Mouse (Mus musculus): ENCODE measurements around the gene Slc3a1.

DNA sequence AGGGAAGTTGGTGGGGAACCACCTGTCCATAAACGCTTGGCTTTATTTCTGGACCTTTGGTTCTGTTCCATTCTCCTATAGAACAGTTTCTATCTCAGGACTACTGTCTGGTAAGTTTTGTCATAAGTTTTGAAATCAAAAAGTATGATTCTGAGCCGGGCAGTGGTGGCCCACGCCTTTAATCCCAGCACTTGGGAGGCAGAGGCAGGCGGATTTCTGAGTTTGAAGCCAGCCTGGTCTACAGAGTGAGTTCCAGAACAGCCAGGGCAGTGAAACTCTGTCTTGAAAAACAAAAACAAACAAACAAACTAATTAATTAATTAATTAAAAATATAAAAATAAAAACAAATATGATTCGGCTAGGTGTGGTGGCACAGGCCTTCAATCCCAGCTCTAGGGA is 10.6 kb downstream of the Slc3a1 start:
- TF ChIP-seq CTCF (IDR thresholded peaks at IDR 0.05; ENCODE audit: low read depth) (no peak), EP300 (optimal IDR thresholded peaks at IDR 0.05) (no peak)

All from stomach, postnatal 0 days (tissue).